17 mouse cellular contexts compared by ENCODE assay signal in genomic region chr12:75539228-75539627, GRCm38 (mm10).
"Had no signal": no experiment of that assay in that cellular context is flagged by ENCODE, and none has a peak within 500 bp of the region (broad histone marks: within the 10 kb centered on the region; RNA-seq: fewer than 3 reads in every experiment).

No protein-coding gene starts in this region.

- H3K4me2 ChIP-seq: lung, embryonic 15.5 days; midbrain, embryonic 11.5 days; midbrain, embryonic 13.5 days; midbrain, embryonic 15.5 days; neural tube, embryonic 12.5 days had no signal

- H3K4me3 ChIP-seq: lung, embryonic 15.5 days; megakaryocyte, embryonic 14.5 days; midbrain, embryonic 13.5 days; midbrain, embryonic 15.5 days; neural tube, embryonic 12.5 days had no signal

- H3K36me3 ChIP-seq: lung, embryonic 15.5 days; midbrain, embryonic 13.5 days; midbrain, embryonic 15.5 days; neural tube, embryonic 12.5 days had no signal

- H3K27ac ChIP-seq: lung, embryonic 15.5 days; macrophage; midbrain, embryonic 13.5 days; midbrain, embryonic 15.5 days; neural tube, embryonic 12.5 days had no signal

- H3K27me3 ChIP-seq: lung, embryonic 15.5 days; megakaryocyte, embryonic 14.5 days; midbrain, embryonic 13.5 days; midbrain, embryonic 15.5 days; neural tube, embryonic 12.5 days had no signal

- DNase-seq: liver, postnatal 0 days; lung, adult 2 months; lung, postnatal 14 days; lung, postnatal 36 days; right cerebral cortex, postnatal 14 days; spleen, adult 18-20 months; thymus, adult 18-20 months; thymus, postnatal 14 days; thymus, postnatal 36 days had no signal

- H3K9me3 ChIP-seq: lung, embryonic 15.5 days; megakaryocyte, embryonic 14.5 days; midbrain, embryonic 13.5 days; midbrain, embryonic 15.5 days; neural tube, embryonic 12.5 days had no signal

- H3K9ac ChIP-seq: liver, postnatal 0 days; lung, embryonic 15.5 days; midbrain, embryonic 13.5 days; midbrain, embryonic 15.5 days; neural tube, embryonic 12.5 days had no signal

- ATAC-seq: liver, postnatal 0 days; lung, postnatal 0 days; midbrain, embryonic 13.5 days; midbrain, embryonic 15.5 days had no signal
